Mouse (Mus musculus): ENCODE results near the gene Krr1.

DNA sequence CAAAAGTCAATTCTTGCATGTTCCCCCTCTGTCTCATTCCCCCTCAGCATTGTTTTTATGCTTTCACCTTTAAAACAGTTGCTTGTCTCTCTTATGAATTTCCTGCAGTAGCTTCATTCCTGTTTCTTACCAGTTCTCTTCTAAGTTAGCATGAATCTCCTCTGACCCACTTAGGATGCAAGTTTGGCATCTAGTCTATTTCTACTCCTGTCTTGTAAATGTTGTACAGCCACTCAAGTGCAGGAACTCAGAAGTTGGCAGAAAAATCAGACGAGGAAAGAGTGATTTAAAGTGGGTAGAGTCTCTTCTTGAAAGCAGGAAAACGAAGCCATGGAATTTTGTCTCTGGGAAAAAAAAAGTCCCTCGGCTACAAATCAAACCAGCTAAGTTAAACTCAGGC is 26.9 kb upstream of the Krr1 start:
- no peak for TF ChIP-seq CTCF (IDR thresholded peaks at IDR 0.05; ENCODE audit: extremely low read depth, insufficient read depth, insufficient read length, insufficient replicate concordance)
- no peak for TF ChIP-seq POLR2A (IDR thresholded peaks at IDR 0.05; ENCODE audit: low read depth, low read length)
